Mouse (Mus musculus) cortical plate, adult 2 months (tissue): ENCODE data around the gene Rad51b.

Source experiments
- CTCF ChIP-seq: fragments of 200-500 bp; IDR thresholded peaks from 2 replicates; pipeline ENCODE4 v1.5.1; 2011; ENCODE audit warnings: mild to moderate bottlenecking, control low read depth, low read length; ENCODE audit not compliant: insufficient read depth; ENCODE audit errors: extremely low read depth
- POLR2A ChIP-seq: fragments of 200-500 bp; IDR thresholded peaks from 2 replicates; pipeline ENCODE4 v1.6.1; 2011; ENCODE audit warnings: mild to moderate bottlenecking, low read length, control low read depth; ENCODE audit not compliant: insufficient read depth; ENCODE audit errors: extremely low read depth

GRCm38 (mm10) chr12:79676896-79677295, 379.8 kb downstream of the Rad51b start:
- no peak for TF ChIP-seq CTCF
- TF ChIP-seq POLR2A: no peak
